ENCODE assay signal across 25 mouse cellular contexts in the genomic region with DNA sequence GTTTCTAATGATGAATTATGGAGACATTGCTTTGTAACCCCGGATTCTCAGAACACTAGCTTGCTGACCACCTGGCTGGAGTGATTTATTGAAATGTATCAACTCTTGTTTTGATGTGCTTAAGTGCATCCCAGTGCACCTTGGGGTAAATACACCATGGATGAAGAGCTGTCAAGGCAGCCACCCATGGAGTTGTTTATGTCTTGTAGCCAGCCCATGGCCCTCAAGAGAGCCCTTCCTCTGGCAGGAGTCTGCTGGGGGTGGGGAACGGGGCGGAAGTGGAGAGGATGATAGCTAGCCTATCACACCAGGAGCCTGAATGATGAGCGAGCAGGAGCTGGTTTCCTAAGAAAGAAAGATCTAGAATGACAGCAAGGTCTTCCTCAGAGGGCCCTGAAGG.
DNase-seq lines count a peak whose midpoint lies in the region; ATAC-seq and TF ChIP-seq lines count a peak whose summit lies in the region.
"Had no signal": no experiment of that assay in that cellular context is flagged by ENCODE, and none has a peak within 500 bp of the region (broad histone marks: within the 10 kb centered on the region; RNA-seq: fewer than 3 reads in every experiment).

No protein-coding gene starts in this region.

- H3K36me3 ChIP-seq in kidney, postnatal 0 days (ENCODE audit: insufficient read depth, low read length): no peaks in the 10 kb centered on the region
- H3K36me3 ChIP-seq in kidney, adult 2 months (ENCODE audit: control insufficient read depth, insufficient read depth, low read length): no peaks in the 10 kb centered on the region
- H3K36me3 ChIP-seq: embryonic facial prominence, embryonic 10.5 days; embryonic facial prominence, embryonic 13.5 days; forebrain, embryonic 12.5 days; forebrain, embryonic 15.5 days; heart, embryonic 10.5 days; heart, embryonic 13.5 days had no signal

- no peak overlapping the region for H3K9ac ChIP-seq in kidney, postnatal 0 days (ENCODE audit: low read depth, low read length)
- H3K9ac ChIP-seq: embryonic facial prominence, embryonic 13.5 days; forebrain, embryonic 12.5 days; forebrain, embryonic 15.5 days; heart, embryonic 13.5 days; hindbrain, embryonic 14.5 days had no signal

- ATAC-seq in kidney, postnatal 0 days (replicated peaks; ENCODE audit: low FRiP score, low read depth): no peak
- ATAC-seq: activated CD4-positive, CD25-positive, alpha-beta regulatory T cell, adult 4 months; forebrain, embryonic 15.5 days had no signal

- no peak for TF ChIP-seq CTCF in kidney, postnatal 0 days (IDR thresholded peaks at IDR 0.05; ENCODE audit: low read depth)
- no peak for TF ChIP-seq CTCF in kidney, adult 2 months (conservative IDR thresholded peaks at IDR 0.05; ENCODE audit: insufficient read depth, insufficient read length, low read depth, low read length)

- TF ChIP-seq POLR2A in kidney, adult 2 months (IDR thresholded peaks at IDR 0.05; ENCODE audit: low read depth, low read length): no peak

- WGBS in kidney, postnatal 0 days: 31% methylated on average over 4 of the region's 4 CpGs
- 45% methylated on average over 4 of the region's 4 CpGs for WGBS in kidney, adult 2 months

- H3K4me1 ChIP-seq in kidney, postnatal 0 days (replicated peaks; ENCODE audit: insufficient read depth, low read length): no peaks in the 10 kb centered on the region
- no peaks in the 10 kb centered on the region for H3K4me1 ChIP-seq in kidney, adult 2 months (ENCODE audit: control insufficient read depth, insufficient read depth, low read length)
- H3K4me1 ChIP-seq: embryonic facial prominence, embryonic 10.5 days; embryonic facial prominence, embryonic 13.5 days; forebrain, embryonic 12.5 days; heart, embryonic 10.5 days; heart, embryonic 13.5 days had no signal

- H3K27ac ChIP-seq in kidney, postnatal 0 days: no peak overlapping the region
- no peak overlapping the region for H3K27ac ChIP-seq in kidney, adult 2 months (ENCODE audit: insufficient read depth, low read depth, low read length)
- H3K27ac ChIP-seq: embryonic facial prominence, embryonic 10.5 days; embryonic facial prominence, embryonic 13.5 days; forebrain, embryonic 12.5 days; forebrain, embryonic 15.5 days; heart, adult 2 months; heart, embryonic 10.5 days; heart, embryonic 13.5 days; hindbrain, embryonic 14.5 days had no signal

- H3K4me2 ChIP-seq in kidney, postnatal 0 days (ENCODE audit: low read length): no peak overlapping the region
- H3K4me2 ChIP-seq: embryonic facial prominence, embryonic 13.5 days; forebrain, embryonic 12.5 days; forebrain, embryonic 15.5 days; heart, embryonic 13.5 days; hindbrain, embryonic 14.5 days had no signal

- DNase-seq in embryo, embryonic 11 days: peak; percentile 3
- DNase-seq in embryo, embryonic 10 days (ENCODE audit: low spot score): no peak
- DNase-seq in kidney, postnatal 0 days (ENCODE audit: low spot score): peak; percentile 24
- DNase-seq in kidney, adult 2 months: no peak
- DNase-seq in retina, embryonic 14.5 days (ENCODE audit: low spot score): peak; percentile 4
- no peak for DNase-seq in retina, postnatal 1 day
- no peak for DNase-seq in gastrocnemius, postnatal 4 days (ENCODE audit: low spot score in 2 of 2)
- DNase-seq: adrenal gland, adult 8-10 months; adrenal gland, postnatal 36 days; cerebellum, adult 18-20 months; cerebellum, adult 9-10 months; cerebellum, postnatal 14 days; gastrocnemius, postnatal 25 days; heart, adult 2 months; heart, postnatal 14 days; heart, postnatal 4 days had no signal

- no peaks in the 10 kb centered on the region for H3K9me3 ChIP-seq in kidney, postnatal 0 days (replicated peaks; ENCODE audit: low read length)
- H3K9me3 ChIP-seq: embryonic facial prominence, embryonic 10.5 days; embryonic facial prominence, embryonic 13.5 days; forebrain, embryonic 12.5 days; forebrain, embryonic 15.5 days; heart, embryonic 10.5 days; heart, embryonic 13.5 days had no signal

- H3K27me3 ChIP-seq in kidney, postnatal 0 days (ENCODE audit: insufficient read depth, low read length): no peaks in the 10 kb centered on the region
- no peaks in the 10 kb centered on the region for H3K27me3 ChIP-seq in kidney, adult 2 months (replicated peaks; ENCODE audit: control insufficient read depth, insufficient read depth, low read length)
- H3K27me3 ChIP-seq: embryonic facial prominence, embryonic 13.5 days; forebrain, embryonic 12.5 days; forebrain, embryonic 15.5 days; heart, embryonic 13.5 days had no signal

- no peak overlapping the region for H3K4me3 ChIP-seq in kidney, postnatal 0 days (replicated peaks; ENCODE audit: low read depth, low read length)
- H3K4me3 ChIP-seq in kidney, adult 2 months (ENCODE audit: insufficient read depth, low read depth, low read length): no peak overlapping the region
- H3K4me3 ChIP-seq: embryonic facial prominence, embryonic 10.5 days; embryonic facial prominence, embryonic 13.5 days; erythroblast, embryonic 14.5 days; forebrain, embryonic 12.5 days; forebrain, embryonic 15.5 days; heart, adult 2 months; heart, embryonic 10.5 days; heart, embryonic 13.5 days had no signal

Comparison
In these comparisons a context has a peak if more than half of its experiments do, and no peak if none do; other contexts are left out.
1. DNase-seq: peak in embryo, embryonic 11 days (single experiment), kidney, postnatal 0 days (single experiment) and retina, embryonic 14.5 days (single experiment); none in embryo, embryonic 10 days (single experiment), kidney, adult 2 months (single experiment), retina, postnatal 1 day (single experiment) and gastrocnemius, postnatal 4 days (0 of 2).